Mouse (Mus musculus) lung, postnatal 0 days (tissue): Measurements from ENCODE around the gene Cul7. TPM values are rescaled to one million over a fixed set of nuclear protein-coding genes. Genes with fewer than 3 reads are reported as not detected.

Source experiments
- ATAC-seq: fragments of 200-750 bp; cut with Nextera tagmentation; 2 replicates; pipeline ENCODE4 v1.8.0; 2017; ENCODE audit warnings: moderate library complexity
- DNase-seq: peaks from one replicate; pipeline ENCODE4 v3.0.0-alpha.2; 2016; ENCODE audit warnings: low spot score
- H3K27ac ChIP-seq: fragments of 300-500 bp; sonication (generic); 2 replicates; pipeline ENCODE4 v1.5.1; 2014; ENCODE audit warnings: antibody characterized with exemption, mild to moderate bottlenecking, low read length, mixed read lengths
- H3K27me3 ChIP-seq: fragments of 300-500 bp; sonication (generic); replicated peaks from 2 replicates; pipeline ENCODE4 v1.6.1; 2014; ENCODE audit warnings: low read length, mixed read lengths; ENCODE audit not compliant: insufficient read depth
- H3K36me3 ChIP-seq: fragments of 300-500 bp; sonication (generic); 2 replicates; pipeline ENCODE4 v1.6.1; 2014; ENCODE audit warnings: low read length, mixed read lengths; ENCODE audit not compliant: insufficient read depth
- H3K4me1 ChIP-seq: fragments of 300-500 bp; sonication (generic); 2 replicates; pipeline ENCODE4 v1.6.1; 2014; ENCODE audit warnings: antibody characterized with exemption, low read depth, low read length, mixed read lengths; ENCODE audit not compliant: insufficient read depth
- H3K4me2 ChIP-seq: fragments of 300-500 bp; sonication (generic); replicated peaks from 2 replicates; pipeline ENCODE4 v1.6.1; 2014; ENCODE audit warnings: low read depth, mild to moderate bottlenecking, low read length, moderate library complexity, mixed read lengths
- H3K4me3 ChIP-seq: fragments of 300-500 bp; sonication (generic); 2 replicates; pipeline ENCODE4 v1.5.1; 2014; ENCODE audit warnings: low read depth, low read length
- H3K9ac ChIP-seq: fragments of 300-500 bp; sonication (generic); replicated peaks from 2 replicates; pipeline ENCODE4 v1.6.1; 2014; ENCODE audit warnings: low read depth, mild to moderate bottlenecking
- H3K9me3 ChIP-seq: fragments of 300-500 bp; sonication (generic); 2 replicates; pipeline ENCODE4 v1.6.1; 2016; ENCODE audit warnings: low read length, mixed read lengths
- CTCF ChIP-seq: IDR thresholded peaks from 2 replicates; pipeline ENCODE4 v1.5.1; 2016; ENCODE audit warnings: antibody characterized with exemption, mild to moderate bottlenecking
- EP300 ChIP-seq: IDR thresholded peaks from 2 replicates; pipeline ENCODE4 v1.6.1; 2016; ENCODE audit warnings: antibody characterized with exemption, mild to moderate bottlenecking, control low read depth
- WGBS: fragments of 180-500 bp; shearing (Covaris S2); extraction: QIAGEN DNeasy Blood & Tissue Kit; methylation state at CpG from one replicate; pipeline ENCODE4 v1.1.7; 2014; 5-methylcytosine and 5-hydroxymethylcytosine counted together
- polyA plus RNA-seq: library from polyadenylated mRNA; unstranded; fragments of >200 nt; fragmentation: Nextera tagmentation; extraction: Ambion mirVana; gene quantifications from 2 replicates; pipeline ENCODE4 v1.2.1, GENCODE M21; 2015

Gene Cul7
- polyA plus RNA-seq, 1 experiment from 2014 or later, result 21.8 TPM

GRCm38 (mm10) chr17:46609721-46610514 is 40.2 kb upstream of the Cul7 start:
- peaks cover 21% of the 10 kb centered on the region for H3K4me1 ChIP-seq
- peak overlapping the region; percentile 90 for H3K27ac ChIP-seq
- H3K9ac ChIP-seq, result no peak overlapping the region
- no peaks in the 10 kb centered on the region for H3K36me3 ChIP-seq
- peak; percentile 90 for DNase-seq
- H3K9me3 ChIP-seq, result no peaks in the 10 kb centered on the region
- ATAC-seq, result peak; percentile 95
- H3K4me2 ChIP-seq, result peak overlapping the region; percentile 52
- peak overlapping the region; percentile 16; the same call in 1 of the 2 replicates for H3K4me3 ChIP-seq
- no peaks in the 10 kb centered on the region for H3K27me3 ChIP-seq
- 28% methylated on average over 15 of the region's 15 CpGs for WGBS
- TF ChIP-seq EP300 (no peak; the same call in 1 of the 2 replicates), CTCF (no peak)

- Histone ChIP-seq H3K27me3 (no peaks in the 10 kb centered on the region), H3K27ac (peak overlapping the region; percentile 82; the same call in 1 of the 2 replicates), H3K4me1 (peaks cover 18% of the 10 kb centered on the region), H3K36me3 (no peaks in the 10 kb centered on the region), H3K9me3 (no peaks in the 10 kb centered on the region), H3K9ac (no peak overlapping the region), H3K4me2 (no peak overlapping the region), H3K4me3 (no peak overlapping the region)
- DNase-seq (no peak), ATAC-seq (no peak)
- TF ChIP-seq EP300 (no peak), CTCF (no peak)
- WGBS, result 91% methylated on average over 6 of the region's 6 CpGs
These were observed 38.8 kb upstream of the Cul7 start for GRCm38 (mm10) chr17:46611316-46611715.

- H3K36me3 ChIP-seq, result no peaks in the 10 kb centered on the region
- H3K27ac ChIP-seq, result peak overlapping the region; percentile 82
- no peak overlapping the region for H3K9ac ChIP-seq
- peaks cover 23% of the 10 kb centered on the region for H3K4me1 ChIP-seq
- ATAC-seq (no peak), DNase-seq (no peak)
- H3K9me3 ChIP-seq, result no peaks in the 10 kb centered on the region
- 41% methylated on average over 2 of the region's 2 CpGs for WGBS
- TF ChIP-seq CTCF (no peak), EP300 (no peak)
- H3K27me3 ChIP-seq, result no peaks in the 10 kb centered on the region
- no peak overlapping the region for H3K4me3 ChIP-seq
- H3K4me2 ChIP-seq, result no peak overlapping the region
These were observed 37.9 kb upstream of the Cul7 start for GRCm38 (mm10) chr17:46612189-46612588.

- H3K4me2 ChIP-seq, result 0 out of 2 replicates have a peak overlapping the region, but pooled peaks have one; percentile 8
- peak overlapping the region; percentile 82 for H3K27ac ChIP-seq
- H3K27me3 ChIP-seq, result no peaks in the 10 kb centered on the region
- H3K36me3 ChIP-seq, result no peaks in the 10 kb centered on the region
- 22% methylated on average over 4 of the region's 4 CpGs for WGBS
- no peaks in the 10 kb centered on the region for H3K9me3 ChIP-seq
- ATAC-seq (peak; percentile 34), DNase-seq (peak; percentile 64)
- no peak for TF ChIP-seq CTCF
- TF ChIP-seq EP300, result no peak
- no peak overlapping the region for H3K4me3 ChIP-seq
- H3K4me1 ChIP-seq, result peaks cover 30% of the 10 kb centered on the region
- H3K9ac ChIP-seq, result no peak overlapping the region
These were observed 37.3 kb upstream of the Cul7 start for GRCm38 (mm10) chr17:46612820-46613219.

GRCm38 (mm10) chr17:46613229-46613628 is 36.9 kb upstream of the Cul7 start:
- no peak for ATAC-seq
- WGBS, result 32% methylated on average over 3 of the region's 3 CpGs
- Histone ChIP-seq H3K4me1 (peaks cover 32% of the 10 kb centered on the region), H3K27ac (peak overlapping the region; percentile 82), H3K9me3 (no peaks in the 10 kb centered on the region), H3K4me2 (0 out of 2 replicates have a peak overlapping the region, but pooled peaks have one; percentile 8), H3K9ac (no peak overlapping the region), H3K27me3 (no peaks in the 10 kb centered on the region), H3K4me3 (no peak overlapping the region), H3K36me3 (no peaks in the 10 kb centered on the region)
- no peak for TF ChIP-seq EP300
- no peak for TF ChIP-seq CTCF
- no peak for DNase-seq

DNA sequence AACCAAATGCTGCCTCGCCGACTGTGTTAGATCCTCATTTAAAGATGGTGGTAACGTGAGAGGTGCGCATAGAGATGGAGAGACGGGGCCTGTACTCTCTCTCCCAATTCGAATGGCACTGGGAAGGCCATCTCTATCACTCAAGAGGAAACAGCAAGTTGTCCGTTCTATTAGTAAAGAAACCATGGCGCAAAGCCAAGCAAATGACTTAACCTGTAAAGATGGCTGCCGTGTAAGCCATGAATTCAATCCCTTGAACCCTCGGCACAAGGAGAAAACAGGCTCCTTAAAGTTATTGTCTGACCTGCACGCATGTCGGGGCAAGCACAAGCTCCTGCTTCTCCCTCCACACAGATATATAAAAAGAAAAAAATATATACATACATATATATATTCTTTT is 32.3 kb upstream of the Cul7 start:
- DNase-seq (no peak), ATAC-seq (no peak)
- Histone ChIP-seq H3K9ac (no peak overlapping the region), H3K36me3 (no peaks in the 10 kb centered on the region), H3K9me3 (no peaks in the 10 kb centered on the region), H3K4me2 (peak overlapping the region; percentile 25; the same call in 1 of the 2 replicates), H3K27ac (peak overlapping the region; percentile 84), H3K4me3 (no peak overlapping the region), H3K4me1 (peaks cover 68% of the 10 kb centered on the region), H3K27me3 (no peaks in the 10 kb centered on the region)
- WGBS, result 45% methylated on average over 12 of the region's 12 CpGs
- TF ChIP-seq CTCF (no peak), EP300 (no peak)
